Mouse (Mus musculus) neural tube, embryonic 10.5 days (tissue): ENCODE results near the gene Fam3c.
"Not testable (repeated sequence)": the region's sequence is repeated elsewhere in the genome, so short reads cannot be mapped to it uniquely, and the experiment has no call there.

Source experiments
- DNase-seq: peaks from one replicate; pipeline ENCODE4 v3.0.0-alpha.2; 2017; ENCODE audit warnings: low spot score; ENCODE audit errors: extremely low spot score

Gene Fam3c

GRCm38 (mm10) chr6:22292056-22292455, 64.0 kb downstream of the Fam3c start:
- no peak for DNase-seq

- DNase-seq: no peak
Observed at GRCm38 (mm10) chr6:22290790-22291189, 65.3 kb downstream of the Fam3c start.

- peak; percentile 40 for DNase-seq
Observed at GRCm38 (mm10) chr6:22289461-22290021, 66.5 kb downstream of the Fam3c start.

GRCm38 (mm10) chr6:22288737-22289460, 67.1 kb downstream of the Fam3c start:
- peak; percentile 70 for DNase-seq

GRCm38 (mm10) chr6:22288004-22288736, 67.9 kb downstream of the Fam3c start, which contains the start of gene Wnt16:
Gene Wnt16, plus strand, starts transcription at chr6:22288227.
- DNase-seq: peak; percentile 63

- no peak for DNase-seq
Observed at GRCm38 (mm10) chr6:22282405-22282804, 73.6 kb downstream of the Fam3c start.

GRCm38 (mm10) chr6:22280217-22280861, 75.7 kb downstream of the Fam3c start:
- DNase-seq: no peak

GRCm38 (mm10) chr6:22277941-22278340, 78.1 kb downstream of the Fam3c start:
- DNase-seq: no peak

- DNase-seq: no peak
Observed at GRCm38 (mm10) chr6:22269840-22270521, 86.1 kb downstream of the Fam3c start.

GRCm38 (mm10) chr6:22268677-22269076, 87.4 kb downstream of the Fam3c start:
- no peak for DNase-seq

- no peak for DNase-seq
Observed at GRCm38 (mm10) chr6:22267807-22268667, 88.0 kb downstream of the Fam3c start.

- no peak for DNase-seq
Observed at GRCm38 (mm10) chr6:22266018-22266417, 90.0 kb downstream of the Fam3c start.

- DNase-seq: not testable (repeated sequence)
Observed at GRCm38 (mm10) chr6:22264094-22264493, 91.9 kb downstream of the Fam3c start.

- DNase-seq: no peak
Observed at GRCm38 (mm10) chr6:22262519-22262918, 93.5 kb downstream of the Fam3c start.

GRCm38 (mm10) chr6:22258784-22259183, 97.3 kb downstream of the Fam3c start:
- no peak for DNase-seq
